Mouse (Mus musculus) neural tube, embryonic 12.5 days (tissue): Measurements from ENCODE around the gene Gm49318. TPM values are rescaled to one million over a fixed set of nuclear protein-coding genes. Genes with fewer than 3 reads are reported as not detected.

Experiments used
- ATAC-seq: fragments of 200-750 bp; cut with Nextera tagmentation; 2 replicates; pipeline ENCODE4 v1.8.0; 2017; ENCODE audit warnings: low read depth, mild to moderate bottlenecking, moderate TSS enrichment, moderate library complexity; ENCODE audit not compliant: low FRiP score
- H3K27ac ChIP-seq: fragments of 300-500 bp; sonication (generic); 2 replicates; pipeline ENCODE4 v1.5.1; 2016
- H3K27me3 ChIP-seq: fragments of 300-500 bp; sonication (generic); replicated peaks from 2 replicates; pipeline ENCODE4 v1.6.1; 2016; ENCODE audit warnings: mild to moderate bottlenecking
- H3K36me3 ChIP-seq: fragments of 300-500 bp; sonication (generic); 2 replicates; pipeline ENCODE4 v1.6.1; 2016; ENCODE audit warnings: mild to moderate bottlenecking
- H3K4me1 ChIP-seq: fragments of 300-500 bp; sonication (generic); 2 replicates; pipeline ENCODE4 v1.6.1; 2016
- H3K4me2 ChIP-seq: fragments of 300-500 bp; sonication (generic); replicated peaks from 2 replicates; pipeline ENCODE4 v1.6.1; 2016; ENCODE audit warnings: mild to moderate bottlenecking
- H3K4me3 ChIP-seq: fragments of 300-500 bp; sonication (generic); 2 replicates; pipeline ENCODE4 v1.5.1; 2016
- H3K9ac ChIP-seq: fragments of 300-500 bp; sonication (generic); 2 replicates; pipeline ENCODE4 v1.6.1; 2016; ENCODE audit warnings: mild to moderate bottlenecking
- H3K9me3 ChIP-seq: fragments of 300-500 bp; sonication (generic); 2 replicates; pipeline ENCODE4 v1.6.1; 2016; ENCODE audit warnings: mild to moderate bottlenecking
- WGBS: fragments of 180-500 bp; shearing (Covaris S2); methylation state at CpG from one replicate; pipeline ENCODE4 v1.1.7; 2016; 5-methylcytosine and 5-hydroxymethylcytosine counted together
- polyA plus RNA-seq: library from polyadenylated mRNA; unstranded; fragments of >200 nt; fragmentation: Nextera tagmentation; extraction: Ambion mirVana; gene quantifications from 2 replicates; pipeline ENCODE4 v1.2.1, GENCODE M21; 2016

The Gm49318 gene
- polyA plus RNA-seq, 1 experiment from 2014 or later, result not detected

- Histone ChIP-seq H3K36me3 (peaks cover 5% of the 10 kb centered on the region; the same call in 1 of the 2 replicates), H3K27ac (peak overlapping the region; percentile 88), H3K4me1 (peaks cover 49% of the 10 kb centered on the region), H3K9me3 (no peaks in the 10 kb centered on the region), H3K4me3 (peak overlapping the region; percentile 92), H3K27me3 (peaks cover 12% of the 10 kb centered on the region; the same call in 1 of the 2 replicates), H3K9ac (peak overlapping the region; percentile 95), H3K4me2 (peak overlapping the region; percentile 62)
- WGBS, result 1% methylated on average over 43 of the region's 43 CpGs
- peak; percentile 63 for ATAC-seq
These were observed 20.6 kb downstream of the Gm49318 start for GRCm38 (mm10) chr9:22050351-22050889.

GRCm38 (mm10) chr9:22049721-22050270 lies 21.3 kb downstream of the Gm49318 start:
- H3K4me2 ChIP-seq, result peak overlapping the region; percentile 62
- H3K4me1 ChIP-seq, result peaks cover 47% of the 10 kb centered on the region
- ATAC-seq, result no peak
- H3K9ac ChIP-seq, result peak overlapping the region; percentile 95
- WGBS, result 27% methylated on average over 4 of the region's 4 CpGs
- peak overlapping the region; percentile 92 for H3K4me3 ChIP-seq
- peak overlapping the region; percentile 88 for H3K27ac ChIP-seq
- H3K27me3 ChIP-seq, result peaks cover 12% of the 10 kb centered on the region; the same call in 1 of the 2 replicates
- peaks cover 7% of the 10 kb centered on the region; the same call in 1 of the 2 replicates for H3K36me3 ChIP-seq
- H3K9me3 ChIP-seq, result no peaks in the 10 kb centered on the region

- Histone ChIP-seq H3K36me3 (peaks cover 7% of the 10 kb centered on the region; the same call in 1 of the 2 replicates), H3K4me2 (peak overlapping the region; percentile 62), H3K4me3 (peak overlapping the region; percentile 92), H3K9me3 (no peaks in the 10 kb centered on the region), H3K27me3 (peaks cover 12% of the 10 kb centered on the region; the same call in 1 of the 2 replicates), H3K9ac (peak overlapping the region; percentile 95), H3K4me1 (peaks cover 42% of the 10 kb centered on the region), H3K27ac (no peak overlapping the region)
- no peak for ATAC-seq
- 77% methylated on average over 11 of the region's 11 CpGs for WGBS
These were observed 21.7 kb downstream of the Gm49318 start for GRCm38 (mm10) chr9:22049315-22049714.

- peaks cover 8% of the 10 kb centered on the region; the same call in 1 of the 2 replicates for H3K27me3 ChIP-seq
- peaks cover 42% of the 10 kb centered on the region for H3K4me1 ChIP-seq
- WGBS, result 66% methylated on average over 9 of the region's 9 CpGs
- no peak for ATAC-seq
- no peak overlapping the region for H3K9ac ChIP-seq
- H3K9me3 ChIP-seq, result no peaks in the 10 kb centered on the region
- peak overlapping the region; percentile 62 for H3K4me2 ChIP-seq
- H3K27ac ChIP-seq, result no peak overlapping the region
- H3K36me3 ChIP-seq, result peaks cover 7% of the 10 kb centered on the region; the same call in 1 of the 2 replicates
- H3K4me3 ChIP-seq, result no peak overlapping the region
These were observed 23.7 kb downstream of the Gm49318 start for GRCm38 (mm10) chr9:22047329-22047728.

- WGBS, result 61% methylated on average over 2 of the region's 2 CpGs
These were observed 29.2 kb downstream of the Gm49318 start for GRCm38 (mm10) chr9:22041832-22042231.

GRCm38 (mm10) chr9:22037826-22038225 lies 33.2 kb downstream of the Gm49318 start:
- Histone ChIP-seq H3K9ac (no peak overlapping the region), H3K4me3 (no peak overlapping the region), H3K9me3 (no peaks in the 10 kb centered on the region), H3K4me2 (no peak overlapping the region), H3K4me1 (peaks cover 23% of the 10 kb centered on the region), H3K27me3 (no peaks in the 10 kb centered on the region), H3K36me3 (peaks cover 26% of the 10 kb centered on the region), H3K27ac (no peak overlapping the region)
- 78% methylated on average over 10 of the region's 10 CpGs for WGBS
- ATAC-seq, result no peak

More at GRCm38 (mm10) chr9:22041832-22042231, 29.2 kb downstream of the Gm49318 start:
- Histone ChIP-seq H3K4me1 (no peaks in the 10 kb centered on the region; the same call in 1 of the 2 replicates), H3K9me3 (no peaks in the 10 kb centered on the region), H3K9ac (no peak overlapping the region), H3K27ac (no peak overlapping the region), H3K4me3 (no peak overlapping the region), H3K4me2 (no peak overlapping the region), H3K36me3 (peaks cover 7% of the 10 kb centered on the region; the same call in 1 of the 2 replicates), H3K27me3 (no peaks in the 10 kb centered on the region)
- no peak for ATAC-seq

- peak; percentile 81 for ATAC-seq
- no peak overlapping the region for H3K4me2 ChIP-seq
- H3K27ac ChIP-seq, result peak overlapping the region; percentile 39
- no peaks in the 10 kb centered on the region for H3K27me3 ChIP-seq
- H3K9me3 ChIP-seq, result no peaks in the 10 kb centered on the region
- no peak overlapping the region for H3K4me3 ChIP-seq
- peaks cover 23% of the 10 kb centered on the region for H3K4me1 ChIP-seq
- no peak overlapping the region for H3K9ac ChIP-seq
- peaks cover 48% of the 10 kb centered on the region for H3K36me3 ChIP-seq
- 28% methylated on average over 6 of the region's 6 CpGs for WGBS
These were observed 35.6 kb downstream of the Gm49318 start for GRCm38 (mm10) chr9:22035300-22036044.

- Histone ChIP-seq H3K36me3 (peaks cover 79% of the 10 kb centered on the region), H3K27me3 (no peaks in the 10 kb centered on the region), H3K4me2 (no peak overlapping the region), H3K4me1 (peaks cover 23% of the 10 kb centered on the region; the same call in 1 of the 2 replicates), H3K9ac (no peak overlapping the region), H3K27ac (no peak overlapping the region), H3K4me3 (no peak overlapping the region), H3K9me3 (no peaks in the 10 kb centered on the region)
- ATAC-seq, result no peak
- WGBS, result 95% methylated on average over 9 of the region's 9 CpGs
These were observed 40.7 kb downstream of the Gm49318 start for GRCm38 (mm10) chr9:22030386-22030785.

GRCm38 (mm10) chr9:22028467-22028866 lies 42.6 kb downstream of the Gm49318 start:
- WGBS, result 32% methylated on average over 7 of the region's 7 CpGs
- Histone ChIP-seq H3K4me2 (no peak overlapping the region), H3K27me3 (no peaks in the 10 kb centered on the region), H3K9me3 (no peaks in the 10 kb centered on the region), H3K36me3 (peaks cover 80% of the 10 kb centered on the region), H3K4me3 (no peak overlapping the region), H3K27ac (no peak overlapping the region), H3K4me1 (peaks cover 13% of the 10 kb centered on the region; the same call in 1 of the 2 replicates), H3K9ac (no peak overlapping the region)
- peak; percentile 51 for ATAC-seq

GRCm38 (mm10) chr9:22024592-22024991 lies 46.5 kb downstream of the Gm49318 start:
- WGBS, result 56% methylated on average over 8 of the region's 8 CpGs
- Histone ChIP-seq H3K9ac (no peak overlapping the region), H3K9me3 (no peaks in the 10 kb centered on the region), H3K27me3 (no peaks in the 10 kb centered on the region), H3K4me1 (peaks cover 13% of the 10 kb centered on the region; the same call in 1 of the 2 replicates), H3K36me3 (peaks cover 63% of the 10 kb centered on the region), H3K4me3 (no peak overlapping the region), H3K27ac (no peak overlapping the region), H3K4me2 (no peak overlapping the region)
- no peak for ATAC-seq

GRCm38 (mm10) chr9:22017208-22017825 lies 53.7 kb downstream of the Gm49318 start:
- Histone ChIP-seq H3K4me1 (peaks cover 5% of the 10 kb centered on the region; the same call in 1 of the 2 replicates), H3K9me3 (no peaks in the 10 kb centered on the region), H3K4me3 (no peak overlapping the region), H3K27ac (no peak overlapping the region), H3K9ac (no peak overlapping the region), H3K4me2 (no peak overlapping the region), H3K36me3 (peaks cover 57% of the 10 kb centered on the region), H3K27me3 (no peaks in the 10 kb centered on the region)
- ATAC-seq, result no peak
- WGBS, result 82% methylated on average over 6 of the region's 7 CpGs

GRCm38 (mm10) chr9:22016245-22016644 lies 54.8 kb downstream of the Gm49318 start:
- Histone ChIP-seq H3K9me3 (no peaks in the 10 kb centered on the region), H3K9ac (no peak overlapping the region), H3K27ac (no peak overlapping the region), H3K27me3 (no peaks in the 10 kb centered on the region), H3K4me2 (no peak overlapping the region), H3K4me1 (peaks cover 5% of the 10 kb centered on the region; the same call in 1 of the 2 replicates), H3K4me3 (no peak overlapping the region), H3K36me3 (peaks cover 68% of the 10 kb centered on the region)
- 67% methylated on average over 10 of the region's 10 CpGs for WGBS
- ATAC-seq, result no peak
